Mouse (Mus musculus) testis, adult 2 months (tissue): ENCODE results near the gene Perp.

Experiments
- CTCF ChIP-seq: fragments of 200-500 bp; IDR thresholded peaks from 2 replicates; pipeline ENCODE4 v1.5.1; 2012; ENCODE audit warnings: low read depth, mild to moderate bottlenecking, inconsistent platforms, low read length, moderate library complexity; ENCODE audit not compliant: control insufficient read depth, insufficient read depth, insufficient replicate concordance
- POLR2A ChIP-seq: fragments of 200-500 bp; IDR thresholded peaks from 2 replicates; pipeline ENCODE4 v1.6.1; 2012; ENCODE audit warnings: low read depth, mild to moderate bottlenecking, inconsistent platforms, low read length, moderate library complexity; ENCODE audit not compliant: control insufficient read depth

- TF ChIP-seq CTCF: peak; percentile 77; the same call in 1 of the 2 replicates
- TF ChIP-seq POLR2A: no peak
These were observed 59.3 kb downstream of the Perp start for GRCm38 (mm10) chr10:18904108-18904507.
